Mouse (Mus musculus) E14TG2a.4 (cell line): ENCODE measurements at regions not wholly inside any gene's neighbourhood (a gene's known extent, or its start where the extent isn't known, plus 50 kb on each side); places are given as distances from the start of the nearest gene placed in this dataset.

Experiments used
- CTCF ChIP-seq: conservative IDR thresholded peaks from 2 replicates; pipeline ENCODE4 v1.5.1; 2014; ENCODE audit warnings: low read length
- POU5F1 ChIP-seq: IDR thresholded peaks from 2 replicates; pipeline ENCODE4 v1.6.1; 2014; ENCODE audit warnings: low read length, borderline replicate concordance

DNA sequence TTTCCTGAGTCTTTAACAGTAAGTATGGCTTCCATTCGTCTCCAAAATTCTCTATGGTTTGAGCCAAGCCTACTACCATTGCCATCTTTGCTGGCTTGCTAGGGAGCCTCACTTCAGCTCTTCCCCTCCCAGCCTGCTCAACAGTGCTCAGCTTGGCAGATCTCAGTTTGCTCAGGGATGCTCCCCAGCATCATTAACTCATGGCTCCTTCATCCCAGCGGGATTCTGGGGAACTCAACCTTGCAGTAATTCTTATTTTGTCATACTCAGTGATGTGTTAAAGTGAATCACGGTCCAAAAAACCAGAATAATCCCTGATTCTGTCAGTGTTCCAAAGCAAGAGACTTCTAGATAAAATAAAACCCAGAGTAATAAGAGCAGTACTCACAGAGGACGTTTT, 346.6 kb upstream of the 5930422O12Rik start:
- no peak for TF ChIP-seq CTCF
- TF ChIP-seq POU5F1: no peak
